Mouse (Mus musculus) E14TG2a.4 (cell line): ENCODE measurements at regions not wholly inside any gene's neighbourhood (a gene's known extent, or its start where the extent isn't known, plus 50 kb on each side); places are given as distances from the start of the nearest gene placed in this dataset.
"Not testable (repeated sequence)": the region's sequence is repeated elsewhere in the genome, so short reads cannot be mapped to it uniquely, and the experiment has no call there.

ENCODE experiments used
- H3K27me3 ChIP-seq: 2 replicates; pipeline ENCODE4 v1.6.1; 2014; ENCODE audit warnings: low read length, control low read depth; ENCODE audit not compliant: insufficient read depth
- H3K36me3 ChIP-seq: 2 replicates; pipeline ENCODE4 v1.6.1; 2014; ENCODE audit warnings: low read length, control low read depth; ENCODE audit not compliant: insufficient read depth
- H3K4me1 ChIP-seq: replicated peaks from 2 replicates; pipeline ENCODE4 v1.6.1; 2014; ENCODE audit warnings: low read depth, low read length, control low read depth
- H3K4me3 ChIP-seq: replicated peaks from 2 replicates; pipeline ENCODE4 v1.5.1; 2014; ENCODE audit warnings: mild to moderate bottlenecking, low read length
- H3K9me3 ChIP-seq: 2 replicates; pipeline ENCODE4 v1.6.1; 2014; ENCODE audit warnings: low read length, control low read depth
- CTCF ChIP-seq: conservative IDR thresholded peaks from 2 replicates; pipeline ENCODE4 v1.5.1; 2014; ENCODE audit warnings: low read length

DNA sequence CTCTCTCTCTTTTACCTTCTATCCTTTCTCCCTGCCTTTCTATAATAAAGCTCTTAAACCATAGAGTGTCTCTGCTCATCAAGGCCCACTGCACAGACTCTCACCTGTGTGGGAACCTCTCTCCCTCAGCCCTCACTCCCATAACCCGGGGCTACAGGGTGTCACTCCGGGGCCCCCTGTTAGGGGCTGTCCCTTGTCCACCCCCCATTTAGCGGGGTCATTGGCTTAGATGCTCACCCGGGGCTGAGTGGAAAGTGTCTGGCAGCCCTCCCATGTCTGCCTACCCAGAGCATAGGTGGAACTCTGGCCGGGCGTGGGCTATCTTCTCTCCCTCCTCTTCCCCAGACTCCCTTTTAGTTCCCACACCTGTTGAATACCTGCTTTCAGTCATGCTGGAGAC is 116.4 kb downstream of the Zfp993 start:
- H3K9me3 ChIP-seq, H3K36me3 ChIP-seq, H3K27me3 ChIP-seq, H3K4me3 ChIP-seq, H3K4me1 ChIP-seq: not testable (repeated sequence)

DNA sequence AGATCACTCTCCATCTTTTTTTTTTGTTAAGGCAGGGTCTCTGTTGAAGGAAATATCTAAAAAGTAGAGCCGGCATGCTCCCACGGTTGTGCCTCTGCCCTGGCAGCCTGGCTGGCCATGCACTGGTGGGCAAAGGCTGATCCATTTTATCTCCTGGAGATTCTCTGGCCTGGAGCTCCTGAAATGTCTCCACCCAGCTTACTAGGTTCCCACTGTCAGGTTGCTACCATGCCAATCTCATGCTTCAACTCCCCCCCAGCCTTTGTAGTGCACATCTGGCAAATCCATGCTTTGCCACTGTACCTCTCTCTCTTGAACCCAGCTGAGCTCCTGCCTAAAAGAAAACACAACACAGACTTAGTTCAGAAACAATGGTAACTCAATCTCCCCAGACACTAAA is 129.0 kb downstream of the Zfp993 start:
- not testable (repeated sequence) for H3K36me3 ChIP-seq, H3K4me3 ChIP-seq, H3K27me3 ChIP-seq, H3K9me3 ChIP-seq, H3K4me1 ChIP-seq

DNA sequence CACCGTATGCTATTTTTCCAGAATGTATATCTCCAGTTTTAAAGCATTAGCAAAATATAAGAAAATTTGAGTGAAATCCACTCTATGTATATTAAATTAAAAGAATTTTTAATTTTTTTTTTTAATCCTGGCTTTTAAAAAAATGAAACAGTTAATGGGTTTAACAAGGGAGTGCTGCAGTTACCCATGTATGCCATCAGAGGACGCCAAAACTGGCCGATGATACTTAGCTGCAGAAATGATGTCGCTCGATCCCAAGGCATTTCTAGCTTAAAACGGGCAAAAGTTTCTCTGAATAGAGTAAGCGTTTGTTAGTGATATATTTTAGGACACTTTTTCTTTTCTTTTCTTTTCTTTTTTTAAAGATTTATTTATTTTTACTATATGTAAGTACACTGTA is 129.9 kb downstream of the Zfp993 start:
- not testable (repeated sequence) for H3K27me3 ChIP-seq, H3K4me3 ChIP-seq, H3K4me1 ChIP-seq, H3K36me3 ChIP-seq, H3K9me3 ChIP-seq
- peak; percentile 100 for TF ChIP-seq CTCF

DNA sequence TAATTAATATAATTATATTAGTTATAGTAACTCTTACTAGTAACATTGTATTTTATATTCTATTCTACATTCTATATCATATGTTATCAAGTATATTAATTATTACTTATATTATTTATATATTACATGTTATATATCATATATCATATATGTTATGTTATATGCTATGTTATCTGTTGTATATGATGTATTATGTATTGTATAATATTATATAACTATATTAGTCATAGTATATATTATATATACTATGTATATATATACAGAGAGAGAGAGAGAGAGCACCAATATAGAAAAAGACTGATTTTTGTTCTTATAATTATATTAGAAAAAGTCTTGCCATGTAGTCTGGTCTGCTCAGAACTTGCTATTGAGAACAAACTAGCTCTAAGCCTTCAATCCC is 133.0 kb downstream of the Zfp993 start:
- H3K4me1 ChIP-seq, H3K36me3 ChIP-seq, H3K4me3 ChIP-seq, H3K9me3 ChIP-seq, H3K27me3 ChIP-seq: not testable (repeated sequence)
